Mouse (Mus musculus): ENCODE measurements around the gene Ttll2. TPM values are rescaled to one million over a fixed set of nuclear protein-coding genes. Genes with fewer than 3 reads are reported as not detected.
"Not testable (repeated sequence)": the region's sequence is repeated elsewhere in the genome, so short reads cannot be mapped to it uniquely, and the experiment has no call there.

Gene Ttll2
- polyA plus RNA-seq, 1 experiment from 2014 or later, result not detected

GRCm38 (mm10) chr17:7315693-7316382, 36.7 kb downstream of the Ttll2 start:
- H3K4me3 ChIP-seq (ENCODE audit: low read length); H3K9ac ChIP-seq (ENCODE audit: low read length); H3K4me1 ChIP-seq (replicated peaks; ENCODE audit: control insufficient read depth, insufficient read depth, low read length); H3K4me2 ChIP-seq (ENCODE audit: low read depth, low read length); H3K9me3 ChIP-seq (ENCODE audit: control insufficient read depth, low read length); H3K27ac ChIP-seq (ENCODE audit: low read length); ATAC-seq (ENCODE audit: low read depth); H3K36me3 ChIP-seq (ENCODE audit: control insufficient read depth, insufficient read depth, low read length); H3K27me3 ChIP-seq (ENCODE audit: control insufficient read depth, insufficient read depth, low read depth, low read length): not testable (repeated sequence)
- WGBS, result 73% methylated on average over 5 of the region's 8 CpGs

DNA sequence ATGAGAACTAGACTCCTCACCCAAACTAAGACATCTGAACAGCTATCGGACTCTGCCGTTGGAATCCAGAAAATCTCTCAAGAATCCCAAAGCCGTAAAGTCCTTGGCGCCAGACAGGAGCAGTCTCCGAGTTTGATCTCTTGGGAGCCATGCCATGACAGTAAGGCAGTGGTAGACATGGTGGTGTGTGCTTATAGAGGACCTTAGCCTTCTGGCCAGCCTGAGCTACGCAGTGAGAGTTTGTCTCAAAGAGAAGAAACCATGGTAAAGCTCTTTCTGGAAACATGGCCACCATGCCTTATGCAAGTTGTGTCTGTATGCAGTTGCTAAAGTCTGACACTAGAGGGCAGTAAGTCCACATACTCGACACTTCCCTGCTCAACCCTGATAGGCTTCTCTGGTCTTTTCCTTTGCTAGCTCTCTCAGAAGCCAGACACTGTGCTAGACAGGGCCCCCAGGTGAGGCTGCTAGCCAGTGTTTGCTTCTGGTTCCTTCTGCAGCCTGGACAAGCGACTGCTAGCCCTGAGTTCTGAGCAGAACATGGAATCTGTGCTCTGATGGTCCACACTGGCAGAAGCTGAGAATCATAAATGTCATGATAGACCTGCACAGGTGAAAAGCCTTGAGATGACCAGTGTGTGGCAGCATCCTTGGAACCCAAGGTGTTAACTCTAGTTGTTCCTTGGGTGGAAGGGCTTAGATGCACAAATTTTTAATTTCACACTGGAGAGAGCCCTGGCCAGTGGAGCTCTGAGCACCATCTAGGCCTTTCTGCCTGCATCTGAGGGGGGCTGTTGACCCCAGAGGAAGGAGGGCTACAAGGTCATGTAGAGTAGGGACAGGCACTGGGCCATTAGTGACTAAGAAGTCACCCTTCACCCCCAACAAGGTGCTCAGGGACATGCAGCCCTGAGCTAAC, 46.0 kb downstream of the Ttll2 start:
- H3K27me3 ChIP-seq (ENCODE audit: control insufficient read depth, insufficient read depth, low read depth, low read length); H3K4me3 ChIP-seq (ENCODE audit: low read length); H3K4me2 ChIP-seq (ENCODE audit: low read depth, low read length); H3K36me3 ChIP-seq (ENCODE audit: control insufficient read depth, insufficient read depth, low read length); H3K4me1 ChIP-seq (replicated peaks; ENCODE audit: control insufficient read depth, insufficient read depth, low read length); H3K27ac ChIP-seq (ENCODE audit: low read length); H3K9me3 ChIP-seq (ENCODE audit: control insufficient read depth, low read length); H3K9ac ChIP-seq (ENCODE audit: low read length): not testable (repeated sequence)
- WGBS, result 63% methylated on average over 7 of the region's 8 CpGs
- ATAC-seq (ENCODE audit: low read depth), result peak; percentile 66

Other genes starting within 250 kb of the Ttll2 start
- 10.5 and 10.6 TPM in 2 replicates for gene Rps6ka2, start 182.6 kb downstream of the Ttll2 start, polyA plus RNA-seq (2015; fragmentation: Nextera tagmentation; extraction: Ambion mirVana)
- not detected in 2 replicates for gene Tcp10a, start 28.1 kb downstream of the Ttll2 start, polyA plus RNA-seq (2015; fragmentation: Nextera tagmentation; extraction: Ambion mirVana)
- not detected in 2 replicates for gene Gm49630, start 19.3 kb upstream of the Ttll2 start, polyA plus RNA-seq (2015; fragmentation: Nextera tagmentation; extraction: Ambion mirVana)
- not detected in 2 replicates for gene Unc93a2, start 32.8 kb upstream of the Ttll2 start, polyA plus RNA-seq (2015; fragmentation: Nextera tagmentation; extraction: Ambion mirVana)

Measured in lung, embryonic 16.5 days (tissue).